ENCODE assay signal across 18 mouse cellular contexts in genomic region chr8:47590400-47590799, GRCm38 (mm10). TPM values are rescaled to one million over a fixed set of nuclear protein-coding genes. Genes with fewer than 3 reads are reported as not detected.
A peak's percentile ranks its signal among the peaks of the same experiment; 100 is the strongest.
DNase-seq lines count a peak whose midpoint lies in the region; ATAC-seq lines count a peak whose summit lies in the region.
"Had no signal": no experiment of that assay in that cellular context is flagged by ENCODE, and none has a peak within 500 bp of the region (broad histone marks: within the 10 kb centered on the region; RNA-seq: fewer than 3 reads in every experiment).

No protein-coding gene starts in this region.

- H3K4me1 ChIP-seq in forebrain, embryonic 12.5 days, result peaks cover 3% of the 10 kb centered on the region; the same call in 1 of the 2 replicates
- no peaks in the 10 kb centered on the region for H3K4me1 ChIP-seq in forebrain, embryonic 16.5 days (replicated peaks; ENCODE audit: control insufficient read depth, insufficient read depth, low read length)
- H3K4me1 ChIP-seq in hindbrain, embryonic 16.5 days (ENCODE audit: control insufficient read depth, insufficient read depth, low read depth, low read length), result no peaks in the 10 kb centered on the region
- H3K4me1 ChIP-seq in midbrain, embryonic 16.5 days (ENCODE audit: control insufficient read depth, insufficient read depth, low read length), result peaks cover 3% of the 10 kb centered on the region; the same call in 1 of the 2 replicates
- H3K4me1 ChIP-seq: heart, embryonic 10.5 days; limb, embryonic 13.5 days; liver, embryonic 15.5 days had no signal

- no peaks in the 10 kb centered on the region for H3K27me3 ChIP-seq in forebrain, embryonic 12.5 days
- H3K27me3 ChIP-seq in forebrain, embryonic 16.5 days (replicated peaks; ENCODE audit: control insufficient read depth, insufficient read depth, low read length), result no peaks in the 10 kb centered on the region
- H3K27me3 ChIP-seq in hindbrain, embryonic 16.5 days (replicated peaks; ENCODE audit: control insufficient read depth, insufficient read depth, low read length), result no peaks in the 10 kb centered on the region
- H3K27me3 ChIP-seq in midbrain, embryonic 16.5 days (ENCODE audit: control insufficient read depth, insufficient read depth, low read depth, low read length), result no peaks in the 10 kb centered on the region
- H3K27me3 ChIP-seq: limb, embryonic 13.5 days; liver, embryonic 15.5 days had no signal

- no peak overlapping the region for H3K4me2 ChIP-seq in forebrain, embryonic 12.5 days
- peak overlapping the region; percentile 14; the same call in 1 of the 2 replicates for H3K4me2 ChIP-seq in forebrain, embryonic 16.5 days (ENCODE audit: low read length)
- peak overlapping the region; percentile 16 for H3K4me2 ChIP-seq in hindbrain, embryonic 16.5 days (ENCODE audit: low read length)
- H3K4me2 ChIP-seq in midbrain, embryonic 16.5 days (ENCODE audit: low read length), result peak overlapping the region; percentile 18; the same call in 1 of the 2 replicates
- H3K4me2 ChIP-seq: limb, embryonic 13.5 days; liver, embryonic 15.5 days had no signal

- peak; percentile 72; the same call in 1 of the 2 replicates for ATAC-seq in forebrain, embryonic 12.5 days (ENCODE audit: low FRiP score)
- peak; percentile 54; the same call in 1 of the 2 replicates for ATAC-seq in forebrain, embryonic 16.5 days
- peak; percentile 50 for ATAC-seq in hindbrain, embryonic 16.5 days
- peak; percentile 76 for ATAC-seq in midbrain, embryonic 16.5 days
- ATAC-seq: intestine, postnatal 0 days had no signal

- H3K9ac ChIP-seq in forebrain, embryonic 12.5 days, result no peak overlapping the region
- H3K9ac ChIP-seq in forebrain, embryonic 16.5 days (replicated peaks; ENCODE audit: low read depth, low read length), result no peak overlapping the region
- H3K9ac ChIP-seq in hindbrain, embryonic 16.5 days (ENCODE audit: low read depth, low read length), result no peak overlapping the region
- H3K9ac ChIP-seq in midbrain, embryonic 16.5 days (ENCODE audit: low read depth, low read length), result peak overlapping the region; percentile 38; the same call in 1 of the 2 replicates
- H3K9ac ChIP-seq: limb, embryonic 13.5 days; liver, embryonic 15.5 days had no signal

- H3K4me3 ChIP-seq in forebrain, embryonic 12.5 days (replicated peaks), result no peak overlapping the region
- H3K4me3 ChIP-seq in forebrain, embryonic 16.5 days (replicated peaks; ENCODE audit: low read length), result no peak overlapping the region
- no peak overlapping the region for H3K4me3 ChIP-seq in hindbrain, embryonic 16.5 days (ENCODE audit: low read length)
- H3K4me3 ChIP-seq in midbrain, embryonic 16.5 days (ENCODE audit: low read depth, low read length), result no peak overlapping the region
- H3K4me3 ChIP-seq: heart, embryonic 10.5 days; limb, embryonic 13.5 days; liver, embryonic 15.5 days; myocyte had no signal

- H3K27ac ChIP-seq in forebrain, embryonic 12.5 days, result 0 out of 2 replicates have a peak overlapping the region, but pooled peaks have one; percentile 19
- H3K27ac ChIP-seq in forebrain, embryonic 16.5 days (ENCODE audit: low read length), result no peak overlapping the region
- no peak overlapping the region for H3K27ac ChIP-seq in hindbrain, embryonic 16.5 days (ENCODE audit: low read depth, low read length)
- H3K27ac ChIP-seq in midbrain, embryonic 16.5 days (ENCODE audit: low read length), result no peak overlapping the region
- H3K27ac ChIP-seq: heart, embryonic 10.5 days; limb, embryonic 13.5 days; liver, embryonic 15.5 days had no signal

- no peaks in the 10 kb centered on the region for H3K9me3 ChIP-seq in forebrain, embryonic 12.5 days
- no peaks in the 10 kb centered on the region for H3K9me3 ChIP-seq in forebrain, embryonic 16.5 days (ENCODE audit: control insufficient read depth, low read length)
- H3K9me3 ChIP-seq in hindbrain, embryonic 16.5 days (ENCODE audit: control insufficient read depth, low read length), result no peaks in the 10 kb centered on the region
- no peaks in the 10 kb centered on the region for H3K9me3 ChIP-seq in midbrain, embryonic 16.5 days (replicated peaks; ENCODE audit: control insufficient read depth, low read length, poor library complexity, severe bottlenecking)
- H3K9me3 ChIP-seq: heart, embryonic 10.5 days; limb, embryonic 13.5 days; liver, embryonic 15.5 days had no signal

- WGBS in forebrain, embryonic 12.5 days, result 70% methylated on average over 10 of the region's 10 CpGs
- WGBS in forebrain, embryonic 16.5 days, result 57% methylated on average over 10 of the region's 10 CpGs
- 42% methylated on average over 10 of the region's 10 CpGs for WGBS in hindbrain, embryonic 16.5 days
- 35% methylated on average over 10 of the region's 10 CpGs for WGBS in midbrain, embryonic 16.5 days

- no peaks in the 10 kb centered on the region for H3K36me3 ChIP-seq in forebrain, embryonic 12.5 days (replicated peaks)
- no peaks in the 10 kb centered on the region for H3K36me3 ChIP-seq in forebrain, embryonic 16.5 days (ENCODE audit: control insufficient read depth, insufficient read depth)
- no peaks in the 10 kb centered on the region for H3K36me3 ChIP-seq in hindbrain, embryonic 16.5 days (ENCODE audit: control insufficient read depth, insufficient read depth, low read length)
- no peaks in the 10 kb centered on the region for H3K36me3 ChIP-seq in midbrain, embryonic 16.5 days (ENCODE audit: control insufficient read depth, insufficient read depth, low read length)
- H3K36me3 ChIP-seq: heart, embryonic 10.5 days; limb, embryonic 13.5 days; liver, embryonic 15.5 days had no signal

- no peak for DNase-seq in left cerebral cortex, adult 8-10 months (ENCODE audit: low spot score in 2 of 2)
- DNase-seq in thymus, postnatal 0 days (ENCODE audit: low spot score), result no peak
- DNase-seq in spleen, adult 18-20 months, result no peak
- DNase-seq: cerebellum, adult 9-11 months; gastrocnemius, postnatal 25 days; kidney, postnatal 14 days; layer of hippocampus, adult 9-11 months; lung, postnatal 10 days; right cerebral cortex, postnatal 14 days had no signal

RNA-seq across cellular contexts. Expression of gene Rwdd4a, which starts 56.9 kb away (rescaled TPM):
- 44.8 and 47.9 TPM in 2 replicates for polyA plus RNA-seq in forebrain, embryonic 12.5 days (2016; fragmentation: Nextera tagmentation; extraction: Ambion mirVana)
- 33.4 and 37.9 TPM in 2 replicates for polyA plus RNA-seq in forebrain, embryonic 16.5 days (2015; fragmentation: Nextera tagmentation; extraction: Ambion mirVana)
- 25.9 and 31.6 TPM in 2 replicates for polyA plus RNA-seq in hindbrain, embryonic 16.5 days (2015; fragmentation: Nextera tagmentation; extraction: Ambion mirVana)
- 29.4 and 36.0 TPM in 2 replicates for polyA plus RNA-seq in midbrain, embryonic 16.5 days (2015; fragmentation: Nextera tagmentation; extraction: Ambion mirVana)
- 10 to 100 TPM; 29.7 to 34.6 (median 31.7) TPM for total RNA-seq in left cerebral cortex, adult 8-10 months (2022)
- 74.1 and 75.2 TPM in 2 replicates for polyA plus RNA-seq in thymus, postnatal 0 days (2015; fragmentation: Nextera tagmentation; extraction: Ambion mirVana)

RNA-seq across cellular contexts. Expression of gene Trappc11, which starts 57.1 kb away (rescaled TPM):
- 46.0 and 46.8 TPM in 2 replicates for polyA plus RNA-seq in forebrain, embryonic 12.5 days (2016; fragmentation: Nextera tagmentation; extraction: Ambion mirVana)
- 44.5 and 46.2 TPM in 2 replicates for polyA plus RNA-seq in forebrain, embryonic 16.5 days (2015; fragmentation: Nextera tagmentation; extraction: Ambion mirVana)
- polyA plus RNA-seq in hindbrain, embryonic 16.5 days (2015; fragmentation: Nextera tagmentation; extraction: Ambion mirVana), result 39.7 and 42.5 TPM in 2 replicates
- 41.4 and 43.6 TPM in 2 replicates for polyA plus RNA-seq in midbrain, embryonic 16.5 days (2015; fragmentation: Nextera tagmentation; extraction: Ambion mirVana)
- 10 to 100 TPM; 51.7 to 59.0 (median 54.9) TPM for total RNA-seq in left cerebral cortex, adult 8-10 months (2022)
- 26.5 and 27.0 TPM in 2 replicates for polyA plus RNA-seq in thymus, postnatal 0 days (2015; fragmentation: Nextera tagmentation; extraction: Ambion mirVana)
